Mouse (Mus musculus): Measurements from ENCODE around the gene Ttc5.

GRCm38 (mm10) chr14:50795965-50796364, 10.6 kb upstream of the Ttc5 start:
- TF ChIP-seq CTCF (IDR thresholded peaks at IDR 0.05; ENCODE audit: insufficient read depth, low read depth, low read length): no peak
- TF ChIP-seq POLR2A (IDR thresholded peaks at IDR 0.05; ENCODE audit: insufficient read depth, low read depth, low read length): no peak
